Mouse (Mus musculus) CH12.LX (cell line): ENCODE measurements around the gene Slc10a7.

Experiments used
- CHD2 ChIP-seq: IDR thresholded peaks from 2 replicates; pipeline ENCODE4 v1.6.1; 2011; ENCODE audit warnings: low read length, improper control_type of control experiment
- CTCF ChIP-seq, 2 experiments: IDR thresholded peaks in 1 of 2; conservative IDR thresholded peaks in 1 of 2; 2 replicates each; pipeline ENCODE4 v1.5.1; 2011 to 2012; ENCODE audit warnings: low read depth in 2 of 2, low read length in 2 of 2, improper control_type of control experiment in 1 of 2, inconsistent platforms in 1 of 2, mild to moderate bottlenecking in 1 of 2, moderate library complexity in 1 of 2
- E2F4 ChIP-seq: IDR thresholded peaks from 2 replicates; pipeline ENCODE4 v1.6.1; 2011; ENCODE audit warnings: low read depth, low read length, improper control_type of control experiment; ENCODE audit not compliant: insufficient replicate concordance
- EP300 ChIP-seq: IDR thresholded peaks from 2 replicates; pipeline ENCODE4 v1.6.1; 2011; ENCODE audit warnings: low read length, improper control_type of control experiment
- JUN ChIP-seq: IDR thresholded peaks from 2 replicates; pipeline ENCODE4 v1.6.1; 2011; ENCODE audit warnings: low read depth, mild to moderate bottlenecking, low read length, improper control_type of control experiment, moderate library complexity; ENCODE audit not compliant: insufficient read depth
- KAT2A ChIP-seq: IDR thresholded peaks from 2 replicates; pipeline ENCODE4 v1.6.1; 2012; ENCODE audit warnings: low read length, improper control_type of control experiment, inconsistent platforms; ENCODE audit not compliant: insufficient replicate concordance
- MAX ChIP-seq: IDR thresholded peaks from 2 replicates; pipeline ENCODE4 v1.6.1; 2011; ENCODE audit warnings: low read length, improper control_type of control experiment
- POLR2A ChIP-seq: IDR thresholded peaks from 2 replicates; pipeline ENCODE4 v1.6.1; 2011; ENCODE audit warnings: low read depth, mild to moderate bottlenecking, improper control_type of control experiment, low read length
- POLR2AphosphoS2 ChIP-seq: IDR thresholded peaks from 2 replicates; pipeline ENCODE4 v1.6.1; 2011; ENCODE audit warnings: low read depth, low read length, improper control_type of control experiment
- RAD21 ChIP-seq: IDR thresholded peaks from 2 replicates; pipeline ENCODE4 v1.6.1; 2011; ENCODE audit warnings: low read depth, mild to moderate bottlenecking, low read length, improper control_type of control experiment, moderate library complexity
- TBP ChIP-seq: conservative IDR thresholded peaks from 2 replicates; pipeline ENCODE4 v1.6.1; 2011; ENCODE audit warnings: low read depth, low read length, improper control_type of control experiment
- UBTF ChIP-seq: IDR thresholded peaks from 2 replicates; pipeline ENCODE4 v1.6.1; 2012; ENCODE audit warnings: low read depth, mild to moderate bottlenecking, inconsistent platforms, low read length, improper control_type of control experiment, moderate library complexity
- ZMIZ1 ChIP-seq: IDR thresholded peaks from 2 replicates; pipeline ENCODE4 v1.6.1; 2012; ENCODE audit warnings: low read depth, mild to moderate bottlenecking, inconsistent platforms, low read length, improper control_type of control experiment

DNA sequence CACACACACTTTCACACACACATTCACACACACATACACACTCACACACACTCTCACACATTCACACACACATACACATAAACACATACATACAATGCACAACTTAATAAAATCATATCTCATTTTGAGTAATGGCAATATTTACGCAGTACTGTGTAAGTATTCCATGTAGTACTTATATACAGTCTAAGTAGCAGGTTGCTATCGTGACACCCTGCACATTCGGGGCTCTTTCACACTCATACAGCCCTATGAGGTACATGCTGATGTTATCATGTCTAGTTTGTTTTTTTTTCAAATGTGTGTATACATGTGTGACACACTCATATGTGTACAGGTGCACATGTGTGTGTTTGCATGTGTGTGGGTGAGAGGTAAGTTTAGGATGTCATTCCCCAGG lies 261.4 kb downstream of the Slc10a7 start:
- TF ChIP-seq E2F4 = no peak
- no peak for TF ChIP-seq EP300
- no peak for TF ChIP-seq KAT2A
- no peak for TF ChIP-seq JUN
- no peak for TF ChIP-seq CTCF (conservative IDR thresholded peaks at IDR 0.05 in 1 of 2, IDR thresholded peaks at IDR 0.05 in 1 of 2; ENCODE audit: low read depth in 2 of 2, low read length in 2 of 2)
- no peak for TF ChIP-seq POLR2A
- TF ChIP-seq UBTF = no peak
- no peak for TF ChIP-seq TBP
- no peak for TF ChIP-seq CHD2
- no peak for TF ChIP-seq RAD21
- no peak for TF ChIP-seq MAX
- no peak for TF ChIP-seq POLR2AphosphoS2
- TF ChIP-seq ZMIZ1 = no peak
